Comparison of ENCODE assay signal across 8 mouse cellular contexts in genomic region chr9:114932607-114933006, GRCm38 (mm10). TPM values are rescaled to one million over a fixed set of nuclear protein-coding genes. Genes with fewer than 3 reads are reported as not detected.
DNase-seq lines count a peak whose midpoint lies in the region; ATAC-seq and TF ChIP-seq lines count a peak whose summit lies in the region.

No protein-coding gene starts in this region.

- no peak for TF ChIP-seq POLR2A in cerebellum, adult 2 months (IDR thresholded peaks at IDR 0.05; ENCODE audit: borderline replicate concordance, insufficient read depth, low read length)
- TF ChIP-seq POLR2A in olfactory bulb, adult 2 months (IDR thresholded peaks at IDR 0.05; ENCODE audit: insufficient read depth, low read depth, low read length), result no peak

- H3K4me3 ChIP-seq in cerebellum, adult 2 months (replicated peaks; ENCODE audit: insufficient read depth, low read depth, low read length), result peak overlapping the region; percentile 60
- H3K4me3 ChIP-seq in hindbrain, embryonic 10.5 days, result peak overlapping the region; percentile 78
- H3K4me3 ChIP-seq in limb, embryonic 13.5 days, result peak overlapping the region; percentile 77
- peak overlapping the region; percentile 80 for H3K4me3 ChIP-seq in olfactory bulb, adult 2 months (ENCODE audit: insufficient read depth, low read depth, low read length)

- no peaks in the 10 kb centered on the region for H3K27me3 ChIP-seq in cerebellum, adult 2 months (ENCODE audit: control insufficient read depth, insufficient read depth, low read length)
- H3K27me3 ChIP-seq in hindbrain, embryonic 10.5 days (ENCODE audit: insufficient read depth, poor library complexity, severe bottlenecking), result peaks cover 6% of the 10 kb centered on the region; the same call in 1 of the 2 replicates
- H3K27me3 ChIP-seq in limb, embryonic 13.5 days, result no peaks in the 10 kb centered on the region

- peak overlapping the region; percentile 79 for H3K9ac ChIP-seq in limb, embryonic 13.5 days

- no peak overlapping the region for H3K27ac ChIP-seq in cerebellum, adult 2 months (ENCODE audit: insufficient read depth, low read length)
- H3K27ac ChIP-seq in hindbrain, embryonic 10.5 days, result peak overlapping the region; percentile 88; the same call in 1 of the 2 replicates
- H3K27ac ChIP-seq in limb, embryonic 13.5 days, result no peak overlapping the region
- H3K27ac ChIP-seq in olfactory bulb, adult 2 months (ENCODE audit: insufficient read depth, low read depth, low read length), result no peak overlapping the region

- no peaks in the 10 kb centered on the region for H3K36me3 ChIP-seq in hindbrain, embryonic 10.5 days
- H3K36me3 ChIP-seq in limb, embryonic 13.5 days, result no peaks in the 10 kb centered on the region

- 8% methylated on average over 13 of the region's 13 CpGs for WGBS in cerebellum, adult 2 months
- WGBS in hindbrain, embryonic 10.5 days, result 22% methylated on average over 13 of the region's 13 CpGs
- 24% methylated on average over 13 of the region's 13 CpGs for WGBS in limb, embryonic 13.5 days
- WGBS in olfactory bulb, adult 2 months, result 31% methylated on average over 13 of the region's 13 CpGs

- H3K4me1 ChIP-seq in cerebellum, adult 2 months (ENCODE audit: control insufficient read depth, insufficient read depth, low read length), result peaks cover 3% of the 10 kb centered on the region; the same call in 1 of the 2 replicates
- peaks cover 32% of the 10 kb centered on the region for H3K4me1 ChIP-seq in hindbrain, embryonic 10.5 days (replicated peaks)
- H3K4me1 ChIP-seq in limb, embryonic 13.5 days, result peaks cover 29% of the 10 kb centered on the region
- H3K4me1 ChIP-seq in olfactory bulb, adult 2 months (ENCODE audit: control insufficient read depth, insufficient read depth, low read length), result peaks cover 14% of the 10 kb centered on the region

- no peaks in the 10 kb centered on the region for H3K9me3 ChIP-seq in hindbrain, embryonic 10.5 days
- H3K9me3 ChIP-seq in limb, embryonic 13.5 days, result no peaks in the 10 kb centered on the region

- no peak for TF ChIP-seq CTCF in cerebellum, adult 2 months (IDR thresholded peaks at IDR 0.05; ENCODE audit: borderline replicate concordance, insufficient read depth, low read depth, low read length)
- no peak for TF ChIP-seq CTCF in olfactory bulb, adult 2 months (IDR thresholded peaks at IDR 0.05; ENCODE audit: insufficient read depth, low read depth, low read length)

- no peak for DNase-seq in cerebellum, adult 2 months
- DNase-seq in cerebellum, adult 8-10 months, result no peak
- peak; percentile 57 for DNase-seq in adrenal gland, postnatal 14 days
- no peak for DNase-seq in hindbrain, embryonic 10.5 days (ENCODE audit: low spot score)
- DNase-seq in left cerebral cortex, adult 9 months (ENCODE audit: low spot score in 2 of 2), result no peak
- no peak for DNase-seq in urinary bladder, postnatal 14 days (ENCODE audit: low spot score)

- H3K4me2 ChIP-seq in limb, embryonic 13.5 days (replicated peaks), result peak overlapping the region; percentile 95

- ATAC-seq in limb, embryonic 13.5 days (ENCODE audit: low FRiP score, low read depth), result no peak

RNA-seq across cellular contexts. Expression of gene Gpd1l, which starts 1.2 kb away (rescaled TPM):
- polyA plus RNA-seq in cerebellum, adult 2 months (2012; rRNA removed), result 46.2 and 46.8 TPM in 2 replicates
- 27.2 and 28.3 TPM in 2 replicates for total RNA-seq in adrenal gland, postnatal 14 days (2021)
- 14.3 and 16.0 TPM in 2 replicates for polyA plus RNA-seq in hindbrain, embryonic 10.5 days (2016; fragmentation: Nextera tagmentation; extraction: Ambion mirVana)
- polyA plus RNA-seq in limb, embryonic 13.5 days (2015; fragmentation: Nextera tagmentation; extraction: Ambion mirVana), result 8.5 and 9.7 TPM in 2 replicates
- polyA plus RNA-seq in olfactory bulb, adult 2 months (2012; ENCODE audit: insufficient read depth, insufficient read length, low replicate concordance, missing spikeins), result not detected in 2 replicates

RNA-seq across cellular contexts. Expression of gene Osbpl10, which starts 45.8 kb away (rescaled TPM):
- 11.0 and 11.8 TPM in 2 replicates for polyA plus RNA-seq in cerebellum, adult 2 months (2012; rRNA removed)
- total RNA-seq in adrenal gland, postnatal 14 days (2021), result 6.8 and 8.6 TPM in 2 replicates
- polyA plus RNA-seq in hindbrain, embryonic 10.5 days (2016; fragmentation: Nextera tagmentation; extraction: Ambion mirVana), result 1.00 and 1.6 TPM in 2 replicates
- polyA plus RNA-seq in limb, embryonic 13.5 days (2015; fragmentation: Nextera tagmentation; extraction: Ambion mirVana), result 2.8 and 3.9 TPM in 2 replicates
- polyA plus RNA-seq in olfactory bulb, adult 2 months (2012; ENCODE audit: insufficient read depth, insufficient read length, low replicate concordance, missing spikeins), result not detected in 2 replicates

RNA-seq across cellular contexts. Expression of gene Rps27rt, which starts 49.9 kb away (rescaled TPM):
- polyA plus RNA-seq in cerebellum, adult 2 months (2012; rRNA removed), result 22.3 and 36.4 TPM in 2 replicates
- total RNA-seq in adrenal gland, postnatal 14 days (2021), result 51.1 and 57.4 TPM in 2 replicates
- 272 TPM in 2 replicates for polyA plus RNA-seq in hindbrain, embryonic 10.5 days (2016; fragmentation: Nextera tagmentation; extraction: Ambion mirVana)
- 368 and 463 TPM in 2 replicates for polyA plus RNA-seq in limb, embryonic 13.5 days (2015; fragmentation: Nextera tagmentation; extraction: Ambion mirVana)
- not detected in 2 replicates for polyA plus RNA-seq in olfactory bulb, adult 2 months (2012; ENCODE audit: insufficient read depth, insufficient read length, low replicate concordance, missing spikeins)
